Mouse (Mus musculus): ENCODE results near the gene Wfdc1. TPM values are rescaled to one million over a fixed set of nuclear protein-coding genes. Genes with fewer than 3 reads are reported as not detected.

The Wfdc1 gene
- polyA plus RNA-seq (2012; rRNA removed) = 41.3 and 52.5 TPM in 2 replicates

- no peak for DNase-seq (ENCODE audit: low read depth)
Observed at GRCm38 (mm10) chr8:119666219-119666951, at the start of gene Wfdc1. TSS of gene Wfdc1 (plus strand) at chr8:119666365.

GRCm38 (mm10) chr8:119616811-119617210 lies 49.4 kb upstream of the Wfdc1 start:
- no peak for DNase-seq (ENCODE audit: low read depth)

DNA sequence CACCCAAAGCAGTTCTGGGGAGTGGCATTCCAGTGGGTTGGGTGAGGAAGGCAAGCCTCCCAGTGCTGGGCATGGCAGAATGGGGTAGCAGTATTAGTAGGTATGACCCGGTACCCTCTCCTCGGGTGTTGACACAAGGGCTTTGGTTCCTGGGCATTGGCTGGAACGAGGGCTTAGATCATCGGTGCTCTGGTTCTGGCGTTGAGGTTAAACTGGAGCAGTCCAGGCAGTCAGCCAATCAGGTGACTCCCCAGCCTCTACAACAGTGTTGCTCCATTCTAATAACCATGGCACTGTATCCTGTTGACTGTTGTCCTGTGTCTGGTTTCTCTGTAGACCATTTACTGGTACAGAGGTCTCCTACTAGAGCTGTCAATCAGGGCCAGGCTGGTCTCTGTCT lies 48.6 kb upstream of the Wfdc1 start:
- DNase-seq (ENCODE audit: low read depth) = no peak

GRCm38 (mm10) chr8:119618887-119619286 lies 47.3 kb upstream of the Wfdc1 start:
- no peak for DNase-seq (ENCODE audit: low read depth)

- DNase-seq (ENCODE audit: low read depth) = no peak
Observed at GRCm38 (mm10) chr8:119620116-119620840, 45.9 kb upstream of the Wfdc1 start.

DNA sequence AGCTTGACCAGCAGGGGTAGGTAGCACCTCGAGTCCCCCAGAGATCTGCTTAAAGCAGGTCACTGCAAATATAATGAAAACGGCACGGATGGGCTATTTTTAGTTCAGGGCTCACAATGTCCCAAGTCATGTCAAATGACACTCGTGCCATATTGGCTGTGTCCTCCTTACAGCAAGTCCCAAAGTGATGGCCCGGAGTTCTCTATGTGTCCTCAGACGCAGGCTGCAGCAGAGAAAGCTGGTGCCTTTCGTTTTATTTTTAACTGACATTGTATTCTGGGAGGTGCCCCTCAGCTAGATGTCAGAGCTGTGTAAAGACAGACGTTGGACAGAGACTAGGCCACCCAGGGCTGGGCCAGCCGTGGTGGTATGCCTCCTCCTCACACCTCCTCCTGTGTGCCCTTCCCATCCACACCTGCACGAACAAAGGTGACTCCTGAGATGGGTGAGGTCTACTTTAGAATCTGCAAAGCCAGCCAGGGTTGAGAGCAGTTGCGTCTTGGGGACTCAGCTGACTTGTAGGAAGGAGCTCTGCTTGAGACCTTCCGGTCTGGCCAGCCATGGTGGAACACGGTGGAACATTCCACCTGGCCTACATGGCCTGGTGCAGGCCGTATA lies 45.2 kb upstream of the Wfdc1 start:
- no peak for DNase-seq (ENCODE audit: low read depth)

DNA sequence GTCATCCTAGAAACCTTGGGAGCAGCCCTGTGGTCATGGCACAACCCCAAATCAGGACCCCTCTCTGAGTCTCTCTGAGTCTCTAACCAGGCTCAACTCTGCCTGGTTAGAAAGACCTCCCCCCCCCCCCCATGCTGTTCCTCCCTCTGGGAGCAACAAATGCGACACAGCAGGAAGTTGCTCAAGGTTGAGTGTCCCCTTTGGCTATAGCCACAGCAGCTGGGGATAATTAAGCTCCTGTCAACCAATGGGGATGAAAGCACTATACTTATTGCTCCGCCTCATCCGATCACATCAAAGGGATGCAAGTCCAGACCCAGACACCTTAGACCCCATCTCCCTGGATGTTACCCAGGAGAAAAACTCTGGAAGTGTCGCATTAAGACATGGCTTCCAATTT lies 43.6 kb upstream of the Wfdc1 start:
- DNase-seq (ENCODE audit: low read depth) = no peak

DNA sequence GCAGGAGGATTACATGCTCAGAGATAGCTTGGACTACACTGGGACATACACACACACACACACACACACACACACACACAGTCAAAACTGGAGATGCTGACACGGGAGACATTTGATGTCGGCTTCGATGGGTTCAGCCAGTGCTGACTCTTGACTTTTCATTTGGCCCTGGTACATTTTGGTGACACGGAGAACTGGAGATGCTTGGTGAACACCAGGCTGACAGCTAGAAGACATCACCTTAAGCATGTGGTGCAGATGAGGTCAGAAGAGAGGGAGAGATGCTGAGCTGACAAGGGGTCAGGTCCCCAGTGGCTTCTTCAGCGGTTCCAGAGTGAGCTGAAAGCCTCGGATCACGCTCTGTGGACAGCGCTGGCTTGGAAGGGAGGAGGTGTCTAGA lies 43.1 kb upstream of the Wfdc1 start:
- no peak for DNase-seq (ENCODE audit: low read depth)

DNA sequence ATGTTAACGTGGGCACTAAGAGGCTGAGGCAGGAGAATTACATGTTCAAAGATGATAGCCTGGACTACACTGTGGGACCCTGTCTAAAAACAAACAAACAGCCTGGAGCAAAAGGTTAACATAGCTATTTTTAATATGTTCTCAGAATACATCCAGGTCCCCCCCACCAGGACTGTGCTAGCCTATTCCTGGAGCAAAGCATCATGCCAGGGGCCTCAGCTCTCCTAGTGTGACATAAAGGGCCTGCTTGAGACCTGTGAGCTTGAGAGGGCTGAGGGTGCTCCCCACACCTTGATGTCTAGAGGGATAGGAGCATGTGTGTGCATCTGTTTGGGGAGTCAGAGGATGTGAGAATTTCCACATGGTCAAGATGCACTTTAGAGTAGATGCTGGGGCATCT lies 42.4 kb upstream of the Wfdc1 start:
- no peak for DNase-seq (ENCODE audit: low read depth)

GRCm38 (mm10) chr8:119624916-119625315 lies 41.2 kb upstream of the Wfdc1 start:
- DNase-seq (ENCODE audit: low read depth) = no peak

GRCm38 (mm10) chr8:119625788-119626187 lies 40.4 kb upstream of the Wfdc1 start:
- no peak for DNase-seq (ENCODE audit: low read depth)

GRCm38 (mm10) chr8:119627199-119627598 lies 39.0 kb upstream of the Wfdc1 start:
- DNase-seq (ENCODE audit: low read depth) = no peak

DNA sequence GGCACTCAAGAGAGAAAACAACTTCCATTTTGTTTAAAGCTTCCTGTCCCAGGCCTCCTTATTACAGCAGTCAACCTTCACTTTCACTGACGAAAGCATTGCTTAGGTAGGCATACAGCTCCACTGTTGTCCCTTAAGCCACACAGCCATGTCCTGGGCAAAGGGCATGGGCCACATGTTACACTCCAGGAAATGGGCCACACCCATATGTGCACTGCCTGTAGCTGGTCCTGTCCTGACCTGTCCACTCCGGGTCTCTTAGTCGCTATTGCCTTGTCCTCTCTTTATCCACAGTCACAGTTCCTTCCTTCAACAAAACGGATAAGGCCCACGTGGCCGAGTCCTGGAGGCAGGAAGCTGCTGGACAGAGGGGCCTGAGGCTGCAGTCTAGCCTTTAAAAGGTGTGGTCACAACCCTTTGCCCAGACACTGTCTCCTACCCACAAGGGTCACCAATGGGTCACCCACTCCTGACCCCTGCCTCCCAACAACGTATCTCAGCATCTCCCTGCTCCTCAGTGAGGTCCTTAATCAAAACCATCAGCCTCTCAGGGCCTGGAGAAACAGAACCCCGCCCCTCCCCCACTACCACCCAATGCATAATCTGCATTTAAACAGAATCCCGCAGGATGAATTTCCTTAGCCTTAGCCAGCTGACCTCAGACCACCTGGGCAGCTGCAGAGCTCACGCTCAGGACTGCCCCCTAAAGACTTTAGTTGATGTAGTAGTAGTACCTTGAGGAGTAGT lies 38.4 kb upstream of the Wfdc1 start:
- no peak for DNase-seq (ENCODE audit: low read depth)

- no peak for DNase-seq (ENCODE audit: low read depth)
Observed at GRCm38 (mm10) chr8:119630841-119631240, 35.3 kb upstream of the Wfdc1 start.

DNA sequence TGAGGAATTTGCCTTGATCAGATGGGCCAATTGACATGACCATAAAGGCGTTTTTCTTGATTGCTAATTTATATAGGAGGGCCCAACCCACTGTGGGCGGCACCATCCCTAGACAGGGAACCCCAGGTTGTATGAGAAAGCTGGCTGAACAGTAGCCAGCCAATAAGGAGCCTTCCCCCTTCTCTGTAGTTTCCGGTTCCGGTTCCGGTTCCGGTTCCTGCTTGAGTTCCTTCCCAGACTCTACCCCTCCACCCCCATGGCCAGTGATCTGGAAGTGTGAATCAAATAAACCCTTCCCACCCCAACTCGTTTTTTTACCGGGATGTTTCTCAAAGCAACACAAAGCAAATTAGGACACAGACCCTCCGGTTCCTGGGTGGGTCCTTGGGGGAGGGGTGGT lies 33.9 kb upstream of the Wfdc1 start:
- no peak for DNase-seq (ENCODE audit: low read depth)

- DNase-seq (ENCODE audit: low read depth) = no peak
Observed at GRCm38 (mm10) chr8:119632909-119633308, 33.3 kb upstream of the Wfdc1 start.

DNA sequence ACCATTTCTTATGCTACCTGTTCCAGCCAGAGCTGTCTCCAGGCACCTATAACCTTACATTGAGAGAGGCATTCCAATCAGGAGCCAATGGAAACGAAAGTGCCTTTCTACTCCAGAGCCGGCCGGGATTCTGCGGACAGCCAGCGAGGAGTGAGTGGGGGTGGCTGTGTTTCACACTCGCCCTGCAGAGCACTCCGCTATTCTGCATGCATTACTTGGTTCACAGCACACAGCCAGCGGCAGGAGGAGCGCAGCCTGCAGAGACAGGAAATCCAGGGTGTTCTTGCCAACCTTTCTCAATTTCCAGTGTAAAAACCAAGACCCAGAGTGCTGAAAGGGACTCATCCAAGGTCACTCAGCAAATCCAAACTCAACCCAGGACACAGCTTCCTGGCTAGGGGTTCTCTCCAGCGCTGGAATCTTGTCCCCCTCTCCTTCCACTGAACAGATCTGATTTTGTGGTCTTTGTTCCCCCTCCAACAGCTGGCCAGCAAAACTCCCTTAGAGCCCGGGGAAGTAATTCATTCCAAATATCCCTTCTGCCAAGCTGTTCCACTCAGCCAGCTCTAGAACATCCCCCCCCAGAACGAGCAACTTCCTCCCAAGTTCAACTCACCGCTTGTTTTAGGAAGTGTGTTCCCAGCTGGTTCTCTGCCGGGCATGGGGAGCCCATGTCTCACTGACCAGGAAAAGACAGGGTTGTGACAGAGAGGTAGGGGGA lies 31.4 kb upstream of the Wfdc1 start:
- DNase-seq (ENCODE audit: low read depth) = no peak

DNA sequence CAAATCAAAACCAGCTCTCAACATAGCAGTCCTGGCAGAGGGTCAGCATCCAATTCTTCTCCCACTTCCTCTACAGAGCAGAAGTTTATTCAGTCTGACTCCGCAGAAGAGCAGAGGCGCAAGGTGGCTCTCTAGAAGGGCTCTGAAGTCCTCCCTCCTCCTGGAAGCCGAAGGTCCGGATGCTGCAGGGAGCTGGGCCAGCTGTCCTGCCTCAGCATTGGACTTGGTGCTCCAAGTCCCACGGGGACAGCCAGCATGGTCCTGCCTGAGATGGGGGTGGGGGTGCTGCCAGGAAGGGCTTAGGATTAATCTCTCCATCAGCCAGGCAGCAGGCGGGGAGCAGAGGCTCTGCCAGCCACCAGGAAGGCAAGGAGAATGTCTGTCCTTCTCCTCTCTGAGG lies 30.8 kb upstream of the Wfdc1 start, which contains the start of gene Kcng4:
Gene Kcng4 (minus strand): TSS at position 303 of the 400 bp plus-strand sequence.
- DNase-seq (ENCODE audit: low read depth) = no peak

- DNase-seq (ENCODE audit: low read depth) = no peak
Observed at GRCm38 (mm10) chr8:119635958-119636357, 30.2 kb upstream of the Wfdc1 start.

DNA sequence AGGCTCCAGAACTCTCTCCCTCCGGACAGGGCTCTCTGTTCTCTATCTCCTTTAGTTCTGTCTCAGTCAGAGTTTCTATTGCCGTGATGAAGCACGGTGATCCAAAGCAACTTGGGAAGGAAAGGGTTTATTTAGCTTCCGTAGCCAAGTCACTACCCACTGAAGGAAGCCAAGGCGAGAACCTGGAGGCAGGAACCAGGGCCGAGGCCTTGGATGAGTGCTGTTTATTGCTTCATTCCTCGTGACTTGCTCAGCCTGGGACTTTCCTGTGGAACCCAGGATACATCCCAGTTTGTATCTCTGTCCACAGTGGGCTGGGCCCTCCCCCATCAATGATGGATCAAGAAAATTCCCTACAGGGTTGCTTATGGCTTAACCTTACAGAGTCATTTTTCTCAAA lies 29.4 kb upstream of the Wfdc1 start:
- DNase-seq (ENCODE audit: low read depth) = no peak

DNA sequence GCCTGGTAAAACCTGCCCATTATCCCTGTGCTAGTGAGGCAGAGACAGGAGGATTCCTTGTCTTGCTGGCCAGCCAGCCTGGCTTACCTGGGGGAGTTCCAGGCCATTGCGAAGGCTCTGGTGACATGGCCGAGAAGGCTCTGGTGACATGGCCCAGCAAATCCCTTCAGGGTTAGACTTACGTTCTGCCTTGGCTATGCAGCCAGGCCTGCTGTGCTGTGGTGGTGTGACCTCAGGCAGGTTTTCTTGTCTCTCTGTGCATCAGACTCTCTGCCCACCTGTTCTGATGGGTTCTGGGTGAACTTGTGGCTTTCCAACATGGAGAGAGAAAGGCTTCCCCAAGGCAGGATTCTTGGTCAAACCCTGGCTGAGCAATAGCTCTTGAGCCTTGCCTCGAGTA lies 28.8 kb upstream of the Wfdc1 start:
- peak; percentile 68 for DNase-seq (ENCODE audit: low read depth)

All from gonadal fat pad, adult 2 months (tissue).